Mouse (Mus musculus) forebrain, postnatal 0 days (tissue): ENCODE data around the gene Mex3d. TPM values are rescaled to one million over a fixed set of nuclear protein-coding genes. Genes with fewer than 3 reads are reported as not detected.

Experiments
- ATAC-seq: fragments of 200-750 bp; cut with Nextera tagmentation; 2 replicates; pipeline ENCODE4 v1.8.0; 2017; ENCODE audit warnings: mild to moderate bottlenecking, moderate library complexity
- DNase-seq: peaks from one replicate; pipeline ENCODE4 v3.0.0-alpha.2; 2015
- H3K27ac ChIP-seq: fragments of 300-500 bp; sonication (generic); 2 replicates; pipeline ENCODE4 v1.5.1; 2014; ENCODE audit warnings: low read depth, mild to moderate bottlenecking, antibody characterized with exemption, low read length, moderate library complexity, mixed read lengths
- H3K27me3 ChIP-seq: fragments of 300-500 bp; sonication (generic); 2 replicates; pipeline ENCODE4 v1.6.1; 2014; ENCODE audit warnings: mild to moderate bottlenecking, low read length, mixed read lengths; ENCODE audit not compliant: insufficient read depth
- H3K36me3 ChIP-seq: fragments of 300-500 bp; sonication (generic); 2 replicates; pipeline ENCODE4 v1.6.1; 2014; ENCODE audit warnings: mild to moderate bottlenecking, moderate library complexity; ENCODE audit not compliant: insufficient read depth
- H3K4me1 ChIP-seq: fragments of 300-500 bp; sonication (generic); 2 replicates; pipeline ENCODE4 v1.6.1; 2014; ENCODE audit warnings: antibody characterized with exemption; ENCODE audit not compliant: insufficient read depth
- H3K4me2 ChIP-seq: fragments of 300-500 bp; sonication (generic); 2 replicates; pipeline ENCODE4 v1.6.1; 2014; ENCODE audit warnings: low read depth, mild to moderate bottlenecking, moderate library complexity
- H3K4me3 ChIP-seq: fragments of 300-500 bp; sonication (generic); 2 replicates; pipeline ENCODE4 v1.5.1; 2014; ENCODE audit warnings: low read depth, low read length, mixed read lengths
- H3K9ac ChIP-seq: fragments of 300-500 bp; sonication (generic); 2 replicates; pipeline ENCODE4 v1.6.1; 2014; ENCODE audit warnings: mild to moderate bottlenecking
- H3K9me3 ChIP-seq: fragments of 300-500 bp; sonication (generic); 2 replicates; pipeline ENCODE4 v1.6.1; 2016; ENCODE audit warnings: low read length
- CTCF ChIP-seq: sonication (generic); IDR thresholded peaks from 2 replicates; pipeline ENCODE4 v1.5.1; 2016; ENCODE audit warnings: antibody characterized with exemption, control low read depth, low read depth
- WGBS: fragments of 180-500 bp; shearing (Covaris S2); extraction: QIAGEN DNeasy Blood & Tissue Kit; methylation state at CpG from one replicate; pipeline ENCODE4 v1.1.7; 2014; 5-methylcytosine and 5-hydroxymethylcytosine counted together
- polyA plus RNA-seq: library from polyadenylated mRNA; unstranded; fragments of >200 nt; fragmentation: Nextera tagmentation; extraction: Ambion mirVana; gene quantifications from 2 replicates; pipeline ENCODE4 v1.2.1, GENCODE M21; 2015
- total RNA-seq: library from RNA; depleted of rRNA; stranded (reverse); fragments of >200 nt; gene quantifications from 2 replicates; pipeline ENCODE4 v1.2.3, GENCODE M21; 2014

Mex3d gene
- total and polyA plus RNA-seq, 2 experiments from 2014 or later, result 18.4 to 120 TPM

- H3K9ac ChIP-seq, result peak overlapping the region; percentile 97
- WGBS, result 90% methylated on average over 11 of the region's 11 CpGs
- peaks cover 38% of the 10 kb centered on the region for H3K36me3 ChIP-seq
- no peak for TF ChIP-seq CTCF
- DNase-seq (no peak), ATAC-seq (no peak)
- H3K4me2 ChIP-seq, result peak overlapping the region; percentile 85
- peak overlapping the region; percentile 100 for H3K27ac ChIP-seq
- H3K27me3 ChIP-seq, result no peaks in the 10 kb centered on the region
- no peak overlapping the region for H3K4me3 ChIP-seq
- peaks cover 18% of the 10 kb centered on the region for H3K4me1 ChIP-seq
- no peaks in the 10 kb centered on the region for H3K9me3 ChIP-seq
Measured at GRCm38 (mm10) chr10:80396822-80397523, 9.5 kb upstream of the Mex3d start.

GRCm38 (mm10) chr10:80395025-80395627, 7.7 kb upstream of the Mex3d start:
- peaks cover 14% of the 10 kb centered on the region for H3K4me1 ChIP-seq

DNA sequence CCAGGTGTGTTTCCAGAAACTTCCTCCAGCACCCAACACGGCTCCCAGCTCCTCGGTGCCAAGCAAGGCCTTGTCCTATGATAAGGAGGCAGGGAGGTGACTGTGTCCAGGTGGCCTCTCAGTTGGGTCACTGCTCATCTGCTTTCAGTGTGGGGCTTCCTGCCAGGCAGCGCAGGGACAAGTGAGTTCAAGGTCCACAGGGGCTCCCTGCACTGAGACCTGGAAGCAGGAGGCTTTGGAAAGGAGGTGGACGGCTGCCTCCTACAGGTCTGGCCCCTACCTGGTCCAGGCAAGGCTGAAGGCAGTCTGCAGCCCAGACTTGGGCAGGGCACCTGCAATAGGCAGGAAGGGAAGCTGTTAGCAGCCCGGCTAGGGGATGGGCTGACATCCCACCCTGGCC, 5.2 kb upstream of the Mex3d start:
- H3K9ac ChIP-seq, result no peak overlapping the region
- WGBS, result 97% methylated on average over 5 of the region's 5 CpGs
- DNase-seq (no peak), ATAC-seq (no peak)
- H3K9me3 ChIP-seq, result no peaks in the 10 kb centered on the region
- H3K27ac ChIP-seq, result no peak overlapping the region
- peaks cover 18% of the 10 kb centered on the region for H3K4me1 ChIP-seq
- TF ChIP-seq CTCF, result no peak
- H3K4me2 ChIP-seq, result no peak overlapping the region
- no peak overlapping the region for H3K4me3 ChIP-seq
- H3K27me3 ChIP-seq, result no peaks in the 10 kb centered on the region
- peaks cover 47% of the 10 kb centered on the region for H3K36me3 ChIP-seq

More at GRCm38 (mm10) chr10:80395025-80395627, 7.7 kb upstream of the Mex3d start:
- ATAC-seq, result no peak
- H3K4me2 ChIP-seq, result no peak overlapping the region
- WGBS, result 94% methylated on average over 35 of the region's 35 CpGs
- H3K27ac ChIP-seq, result no peak overlapping the region
- H3K27me3 ChIP-seq, result no peaks in the 10 kb centered on the region
- no peak for DNase-seq
- peaks cover 47% of the 10 kb centered on the region for H3K36me3 ChIP-seq
- no peak for TF ChIP-seq CTCF
- no peak overlapping the region for H3K9ac ChIP-seq
- H3K4me3 ChIP-seq, result no peak overlapping the region
- H3K9me3 ChIP-seq, result no peaks in the 10 kb centered on the region

- no peak for TF ChIP-seq CTCF
- ATAC-seq, result no peak
- Histone ChIP-seq H3K4me2 (no peak overlapping the region), H3K27me3 (no peaks in the 10 kb centered on the region), H3K9ac (no peak overlapping the region), H3K9me3 (no peaks in the 10 kb centered on the region), H3K27ac (no peak overlapping the region), H3K4me1 (peaks cover 10% of the 10 kb centered on the region), H3K36me3 (peaks cover 47% of the 10 kb centered on the region), H3K4me3 (no peak overlapping the region)
- 86% methylated on average over 9 of the region's 9 CpGs for WGBS
- DNase-seq, result no peak
Measured at GRCm38 (mm10) chr10:80390697-80391096, 3.2 kb upstream of the Mex3d start.

GRCm38 (mm10) chr10:80389185-80389708, 1.8 kb upstream of the Mex3d start:
- Histone ChIP-seq H3K9ac (no peak overlapping the region), H3K4me2 (no peak overlapping the region), H3K36me3 (peaks cover 38% of the 10 kb centered on the region), H3K27ac (no peak overlapping the region), H3K4me3 (no peak overlapping the region), H3K27me3 (no peaks in the 10 kb centered on the region), H3K9me3 (no peaks in the 10 kb centered on the region), H3K4me1 (peaks cover 16% of the 10 kb centered on the region)
- ATAC-seq (no peak), DNase-seq (no peak)
- 74% methylated on average over 4 of the region's 4 CpGs for WGBS
- TF ChIP-seq CTCF, result no peak

- peaks cover 21% of the 10 kb centered on the region for H3K4me1 ChIP-seq
- no peak for ATAC-seq
- TF ChIP-seq CTCF, result no peak
- peak overlapping the region; percentile 97; the same call in 1 of the 2 replicates for H3K4me2 ChIP-seq
- WGBS, result 31% methylated on average over 2 of the region's 2 CpGs
- no peaks in the 10 kb centered on the region for H3K27me3 ChIP-seq
- H3K4me3 ChIP-seq, result no peak overlapping the region
- H3K27ac ChIP-seq, result no peak overlapping the region
- peaks cover 36% of the 10 kb centered on the region for H3K36me3 ChIP-seq
- no peaks in the 10 kb centered on the region for H3K9me3 ChIP-seq
- no peak for DNase-seq
- H3K9ac ChIP-seq, result no peak overlapping the region
Measured at GRCm38 (mm10) chr10:80388731-80389130, 1.3 kb upstream of the Mex3d start.
